Mouse (Mus musculus) brain, adult 2 months (tissue): ENCODE measurements around the gene Gp1ba.

Source experiments
- DNase-seq: peaks from one replicate; pipeline ENCODE4 v3.0.0; 2011; ENCODE audit warnings: low read depth, low spot score

The Gp1ba gene

DNA sequence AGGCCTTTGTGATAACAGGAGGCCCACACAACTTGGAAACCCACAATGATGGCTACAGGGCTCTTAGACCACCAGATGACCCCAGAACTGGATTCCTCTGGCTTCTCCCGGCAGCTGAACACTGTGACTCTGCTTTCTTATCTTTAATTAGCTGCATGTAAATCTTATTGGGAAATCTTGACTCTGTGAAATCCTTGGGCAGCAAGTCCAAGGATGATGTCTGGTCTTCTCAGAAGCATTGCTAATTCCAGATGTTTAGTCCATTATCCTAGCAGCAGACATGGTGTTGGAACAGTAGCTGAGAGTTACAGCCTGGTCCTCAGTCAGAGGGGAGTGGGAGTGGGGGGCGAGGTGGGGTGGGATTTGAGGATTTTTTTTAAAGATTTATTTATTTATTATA, 10.5 kb upstream of the Gp1ba start:
- no peak for DNase-seq

DNA sequence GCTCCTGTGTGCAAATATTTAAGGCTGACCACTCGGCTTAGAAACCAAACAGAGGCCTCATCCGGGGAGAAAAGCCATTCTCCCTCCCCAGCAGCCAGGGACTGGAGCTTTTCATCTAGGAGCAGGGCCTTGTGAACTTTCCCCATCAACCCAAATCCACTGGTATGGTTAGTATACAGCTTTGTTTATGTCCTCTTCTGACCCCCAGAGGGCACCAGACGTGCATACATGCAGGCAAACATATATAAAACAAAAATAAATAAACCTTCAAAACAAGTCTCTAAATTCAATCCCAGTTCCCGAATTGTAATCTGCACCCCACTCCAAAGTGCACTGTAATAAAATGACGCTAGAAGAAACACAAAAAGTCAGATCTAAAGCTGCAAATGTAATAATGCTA, 9.4 kb upstream of the Gp1ba start:
- no peak for DNase-seq

DNA sequence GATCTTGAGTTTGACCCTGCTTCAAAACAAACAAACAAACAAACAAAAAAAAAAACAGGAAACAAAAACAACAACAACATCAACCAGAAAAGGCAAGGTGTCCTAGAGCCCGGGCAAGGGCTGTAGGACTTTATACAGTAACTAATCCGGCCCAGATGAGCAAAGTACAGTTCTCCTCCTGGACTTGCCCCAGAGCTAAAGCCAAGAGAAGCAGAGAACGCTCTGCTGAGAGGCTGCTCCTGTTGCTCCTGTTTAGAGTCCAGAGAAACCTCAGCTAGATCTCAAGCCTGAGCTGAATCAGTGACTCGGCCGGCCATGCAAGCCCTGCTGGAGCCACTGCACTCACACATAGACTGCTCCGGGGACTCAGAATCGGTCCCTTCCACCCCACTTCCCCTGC, 8.8 kb upstream of the Gp1ba start:
- DNase-seq, result no peak

DNA sequence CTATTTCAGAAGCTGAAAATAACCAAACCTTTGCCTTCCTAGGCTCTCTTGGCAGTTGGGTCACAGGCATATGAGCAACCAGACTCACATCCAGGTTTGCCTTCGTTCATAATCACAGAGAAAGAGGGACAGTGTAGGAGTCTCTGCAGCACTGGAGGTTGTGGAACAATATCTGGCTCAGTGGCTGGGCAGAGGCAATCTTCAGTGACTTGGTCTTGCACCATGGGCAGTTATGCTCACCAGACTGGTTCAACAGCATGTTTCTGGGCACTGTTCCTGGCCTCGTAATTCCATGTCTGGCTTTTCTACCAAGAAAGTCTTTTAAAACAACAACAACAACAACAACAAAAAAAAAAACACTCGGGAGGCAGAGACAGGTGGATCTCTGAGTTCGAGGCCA, 3.3 kb upstream of the Gp1ba start:
- no peak for DNase-seq

DNA sequence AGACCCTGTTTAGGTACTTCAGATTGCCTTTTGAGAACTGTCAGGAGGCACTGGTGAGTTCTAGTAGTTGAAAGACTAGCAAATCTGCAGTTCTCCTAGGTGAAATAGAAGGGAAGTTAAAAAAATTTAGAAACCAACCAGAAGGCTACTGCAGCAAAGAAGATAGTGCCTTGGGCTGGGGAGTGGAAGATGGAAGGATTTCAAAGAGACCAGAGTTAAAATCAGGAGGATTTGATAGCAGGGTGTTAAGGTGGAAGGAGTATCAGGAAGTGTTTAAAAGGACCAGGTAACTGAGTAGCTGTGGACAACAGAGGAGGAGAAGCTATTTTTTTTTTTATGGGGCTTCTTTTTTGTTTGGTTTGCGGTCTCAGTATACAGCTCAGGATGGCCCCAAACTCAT, 1.2 kb upstream of the Gp1ba start:
- DNase-seq, result no peak

DNA sequence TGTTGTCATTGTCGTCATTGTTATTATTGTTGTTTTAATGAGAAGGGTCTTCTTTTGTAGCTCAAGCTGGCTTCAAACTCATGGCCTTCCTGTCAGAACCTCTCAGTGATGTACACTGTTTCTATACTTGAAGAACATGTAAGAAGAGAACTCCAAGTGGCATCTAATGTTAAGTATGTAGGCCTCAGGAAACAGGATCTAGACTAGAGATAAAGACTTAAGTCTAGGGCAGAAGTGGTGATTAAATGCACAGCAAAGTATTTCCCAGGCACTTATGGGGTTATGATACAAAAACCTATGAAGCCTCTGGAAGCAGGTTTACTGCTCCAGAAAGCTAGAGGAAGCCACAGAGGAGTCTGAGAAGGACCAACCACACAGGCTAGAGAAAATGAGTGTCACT, 629 bp upstream of the Gp1ba start:
- DNase-seq, result no peak

DNA sequence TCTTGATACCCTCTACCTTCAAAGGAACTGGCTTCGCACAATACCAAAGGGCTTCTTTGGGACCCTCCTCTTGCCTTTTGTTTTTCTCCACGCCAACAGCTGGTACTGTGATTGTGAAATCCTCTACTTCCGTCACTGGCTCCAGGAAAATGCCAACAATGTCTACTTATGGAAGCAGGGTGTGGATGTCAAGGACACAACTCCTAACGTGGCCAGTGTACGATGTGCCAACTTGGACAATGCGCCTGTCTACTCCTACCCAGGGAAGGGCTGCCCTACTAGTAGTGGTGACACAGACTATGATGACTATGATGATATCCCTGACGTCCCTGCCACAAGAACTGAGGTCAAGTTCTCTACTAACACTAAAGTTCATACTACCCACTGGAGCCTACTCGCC, 1.1 kb downstream of the Gp1ba start:
- no peak for DNase-seq

DNA sequence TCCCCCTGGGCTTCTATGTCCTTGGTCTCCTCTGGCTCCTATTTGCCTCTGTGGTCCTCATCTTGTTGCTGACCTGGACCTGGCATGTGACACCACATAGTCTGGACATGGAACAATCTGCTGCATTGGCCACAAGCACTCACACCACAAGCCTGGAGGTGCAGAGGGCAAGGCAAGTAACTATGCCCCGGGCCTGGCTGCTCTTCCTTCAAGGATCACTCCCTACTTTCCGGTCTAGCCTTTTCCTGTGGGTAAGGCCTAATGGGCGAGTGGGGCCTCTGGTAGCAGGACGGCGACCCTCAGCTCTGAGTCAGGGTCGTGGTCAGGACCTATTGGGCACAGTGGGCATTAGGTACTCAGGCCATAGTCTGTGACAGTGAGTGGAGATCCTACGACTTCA, 2.3 kb downstream of the Gp1ba start:
- no peak for DNase-seq

DNA sequence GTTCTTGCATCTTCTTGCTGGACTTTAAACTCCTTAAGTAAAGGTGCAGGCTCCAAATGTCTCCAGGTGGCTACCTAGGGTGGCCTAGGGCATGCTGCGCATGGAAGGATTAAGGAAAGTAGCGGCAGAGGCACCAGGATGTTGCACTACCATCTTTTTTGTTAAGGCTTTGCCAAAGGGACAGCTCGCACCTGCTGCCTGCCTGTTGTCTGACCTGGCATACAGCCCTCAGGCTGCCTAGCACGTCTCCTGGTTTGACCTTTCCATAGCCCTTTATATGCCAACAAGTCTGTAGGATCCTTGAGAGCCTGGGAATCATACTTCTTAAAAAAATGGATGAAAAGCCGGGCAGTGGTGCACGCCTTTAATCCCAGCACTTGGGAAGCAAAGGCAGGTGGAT, 4.1 kb downstream of the Gp1ba start:
- DNase-seq, result no peak

DNA sequence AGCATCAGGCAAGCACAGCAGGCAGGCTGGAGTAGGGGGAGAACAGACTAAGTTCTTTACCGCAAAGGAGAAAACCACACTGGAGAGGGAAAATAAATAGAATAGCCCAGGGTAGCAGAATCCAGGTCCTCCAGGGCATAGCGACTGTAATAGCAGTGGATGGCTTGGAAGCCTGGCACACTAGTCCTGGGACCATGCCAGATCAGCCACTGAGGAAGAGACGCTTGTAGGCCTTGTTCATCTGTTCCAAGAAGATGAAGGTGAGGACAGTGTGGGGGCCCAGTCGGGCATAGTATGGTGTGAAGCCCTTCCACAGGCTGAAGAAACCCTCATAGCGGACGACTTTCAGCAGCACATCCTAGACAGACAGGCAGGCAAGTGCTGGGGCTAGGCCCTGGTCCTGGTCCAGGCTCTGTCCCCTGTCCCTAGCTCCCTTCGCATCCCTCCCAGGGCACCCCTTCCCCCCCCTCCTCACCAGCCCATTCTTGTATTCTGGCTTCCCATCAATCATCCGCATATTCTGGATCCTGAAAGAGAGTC, 5.7 kb downstream of the Gp1ba start:
- DNase-seq, result no peak

DNA sequence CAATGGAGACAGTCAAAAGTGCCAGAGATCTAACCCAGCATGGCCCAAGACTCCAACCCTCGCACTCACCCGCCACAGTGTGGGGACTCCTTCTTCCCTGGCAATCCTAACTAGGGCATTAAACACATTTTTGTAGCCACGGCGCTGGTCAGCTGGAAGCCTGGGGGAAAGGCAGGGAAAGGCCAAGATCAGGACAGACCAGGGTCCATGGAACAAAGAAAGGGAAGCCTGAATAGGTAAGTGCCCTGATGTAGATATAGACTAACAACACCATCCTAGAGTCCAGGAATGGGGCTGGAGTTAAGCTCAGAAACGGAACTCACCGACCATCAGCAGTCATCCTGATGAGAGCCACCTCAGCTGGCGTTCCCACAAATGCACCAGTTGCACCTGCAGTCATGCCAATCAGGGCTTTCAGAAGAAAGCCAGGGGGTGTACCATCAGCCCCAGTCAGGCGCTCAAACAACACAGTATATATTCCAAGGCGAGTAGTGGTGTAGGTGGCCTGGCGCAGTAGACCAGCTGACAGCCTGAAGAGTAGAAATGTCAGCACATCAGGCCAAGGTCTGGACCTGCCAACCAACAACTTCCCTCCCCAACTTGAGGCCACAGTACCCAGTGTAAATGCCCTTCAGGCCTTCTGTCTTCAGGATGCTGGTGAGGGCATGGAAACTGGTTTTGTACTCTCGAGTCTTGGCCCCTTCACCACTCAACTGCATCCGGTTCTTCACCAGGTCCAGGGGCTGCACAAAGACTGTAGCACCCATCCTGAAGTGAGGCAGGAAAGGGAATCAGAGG, 6.7 kb downstream of the Gp1ba start:
- no peak for DNase-seq

DNA sequence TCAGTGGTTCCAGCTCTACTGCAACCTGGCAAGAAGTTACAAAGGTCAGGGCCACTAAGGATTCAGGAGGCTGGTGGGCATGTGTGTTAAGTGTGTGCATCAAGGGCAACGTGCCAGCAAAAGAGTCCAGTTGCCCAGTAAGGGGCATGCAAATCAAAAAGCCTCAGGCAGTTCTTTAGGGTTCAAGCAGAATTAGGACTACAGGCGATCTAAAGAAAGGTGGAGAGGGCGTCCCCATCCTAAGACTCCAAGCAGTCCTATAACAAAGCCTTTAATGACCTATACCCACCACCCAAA, 7.3 kb downstream of the Gp1ba start:
- no peak for DNase-seq

DNA sequence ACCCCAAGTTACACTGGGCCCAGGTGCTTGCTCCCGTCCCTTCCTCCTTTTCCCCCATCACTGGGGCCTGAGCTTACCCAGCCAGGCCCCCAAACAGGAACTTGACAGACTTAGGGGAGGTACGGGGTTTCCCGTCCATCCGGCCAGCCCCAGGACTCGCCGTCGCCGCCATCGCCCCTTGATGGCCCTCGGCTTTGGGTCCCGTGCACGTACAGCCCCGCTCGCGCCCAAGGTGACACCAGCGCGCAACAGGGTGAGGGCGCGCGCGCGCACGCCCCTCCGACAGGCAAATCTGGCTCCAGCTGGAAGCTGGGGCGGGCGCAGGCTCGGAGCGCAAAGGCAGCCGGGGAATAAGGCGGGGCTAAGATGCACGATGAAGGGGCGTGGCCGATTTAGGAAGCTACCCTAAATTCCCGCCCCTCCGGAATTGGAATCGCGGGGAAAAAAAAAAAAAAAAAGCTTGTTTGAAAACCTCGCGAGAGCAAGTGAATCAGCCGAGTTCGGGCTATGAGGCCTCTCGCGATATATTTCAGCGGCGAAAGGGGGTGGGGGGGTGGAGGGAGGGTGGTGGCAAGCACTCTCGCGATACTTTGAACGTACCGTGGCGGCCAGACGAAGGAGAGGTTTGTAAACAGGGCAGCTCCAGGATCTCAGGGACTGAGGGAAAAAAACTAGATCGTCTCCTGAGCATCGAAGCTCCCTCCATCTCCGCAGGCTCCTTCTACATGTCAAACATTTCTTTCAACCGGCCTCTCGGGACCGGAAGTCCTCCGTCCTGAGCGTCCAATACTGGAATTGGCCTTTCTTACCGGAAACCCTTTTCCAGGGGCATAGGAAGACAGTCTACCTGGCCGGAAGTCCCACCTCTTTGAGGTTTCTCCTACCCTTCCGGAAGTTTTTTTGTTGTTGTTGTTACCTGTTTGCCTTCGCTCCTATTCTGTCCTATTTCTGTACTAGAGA, 8.0 kb downstream of the Gp1ba start, which contains the start of the genes Rnf167 and Slc25a11:
Rnf167 (plus strand) TSS at position 545 of the 960 bp plus-strand sequence.
Slc25a11 (minus strand) TSS at position 789 of the 960 bp plus-strand sequence.
- DNase-seq, result peak; percentile 100

DNA sequence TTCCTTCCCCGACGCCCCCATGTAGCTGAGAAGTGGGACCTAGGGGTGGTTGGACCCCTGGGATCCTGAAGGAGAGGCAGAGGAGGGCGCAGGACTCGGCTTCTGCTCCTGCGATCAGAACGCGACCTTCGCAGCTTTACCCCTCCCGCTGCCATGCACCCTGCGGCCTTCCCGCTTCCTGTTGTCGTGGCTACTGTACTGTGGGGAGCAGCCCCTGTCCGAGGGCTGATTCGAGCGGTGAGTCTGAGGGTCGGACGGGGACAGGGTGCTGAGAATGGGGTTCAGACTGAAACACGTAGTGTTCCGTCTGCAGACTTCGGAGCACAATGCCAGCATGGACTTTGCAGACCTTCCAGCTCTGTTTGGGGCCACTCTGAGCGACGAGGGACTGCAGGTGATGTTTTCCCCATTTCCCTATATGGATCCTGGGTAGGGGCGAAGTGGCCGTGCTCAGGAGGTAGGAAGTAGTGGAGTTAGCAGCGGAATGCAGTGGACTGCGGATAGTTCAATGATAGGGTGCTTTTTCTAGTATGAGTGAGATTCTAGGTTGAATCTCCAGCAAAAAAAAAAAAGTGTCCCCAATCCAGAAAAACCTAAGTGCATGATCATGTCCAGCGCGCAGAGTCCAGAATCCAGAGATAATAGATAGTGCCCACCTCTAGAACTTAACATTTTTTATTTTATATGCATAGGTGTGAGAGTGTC, 8.9 kb downstream of the Gp1ba start:
- no peak for DNase-seq

DNA sequence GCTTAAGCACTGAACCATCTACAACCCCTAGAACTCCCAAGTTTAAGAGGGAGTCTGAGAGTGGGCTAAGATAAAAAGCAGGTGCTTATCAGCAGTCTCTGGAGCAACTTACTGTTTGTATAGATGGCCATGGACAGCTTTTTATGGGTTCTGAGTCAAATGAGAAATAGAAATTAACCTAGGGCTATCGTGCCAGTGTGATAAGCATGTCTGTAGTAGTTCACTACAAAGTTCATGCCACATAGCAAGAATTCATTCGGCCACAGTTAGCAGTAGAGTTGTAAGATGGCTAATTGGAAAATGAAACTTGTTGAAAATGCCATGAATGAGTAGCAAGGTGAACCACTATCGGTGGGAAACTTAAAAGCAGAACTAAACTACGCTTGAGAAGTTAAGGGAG, 9.6 kb downstream of the Gp1ba start:
- no peak for DNase-seq

DNA sequence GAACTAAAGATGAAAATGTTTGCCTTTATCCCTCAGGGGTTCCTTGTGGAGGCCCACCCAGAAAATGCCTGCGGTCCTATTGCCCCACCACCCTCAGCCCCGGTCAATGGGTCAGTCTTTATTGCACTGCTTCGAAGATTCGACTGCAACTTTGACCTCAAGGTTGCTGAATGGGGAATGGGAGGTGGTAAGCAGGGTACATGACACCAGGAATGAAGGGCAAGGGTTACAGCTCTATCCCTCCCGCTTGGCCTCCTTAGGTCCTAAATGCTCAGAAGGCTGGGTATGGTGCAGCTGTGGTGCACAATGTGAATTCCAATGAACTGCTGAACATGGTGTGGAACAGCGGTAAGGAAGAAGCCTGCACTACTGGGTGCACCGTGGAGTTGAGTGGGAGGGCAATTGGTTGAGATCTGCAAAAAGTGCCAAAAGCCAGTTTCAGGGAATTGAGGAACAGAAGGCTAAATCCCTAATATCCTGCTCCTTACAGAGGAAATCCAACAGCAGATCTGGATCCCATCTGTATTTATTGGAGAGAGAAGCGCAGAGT, 10.3 kb downstream of the Gp1ba start:
- no peak for DNase-seq

DNA sequence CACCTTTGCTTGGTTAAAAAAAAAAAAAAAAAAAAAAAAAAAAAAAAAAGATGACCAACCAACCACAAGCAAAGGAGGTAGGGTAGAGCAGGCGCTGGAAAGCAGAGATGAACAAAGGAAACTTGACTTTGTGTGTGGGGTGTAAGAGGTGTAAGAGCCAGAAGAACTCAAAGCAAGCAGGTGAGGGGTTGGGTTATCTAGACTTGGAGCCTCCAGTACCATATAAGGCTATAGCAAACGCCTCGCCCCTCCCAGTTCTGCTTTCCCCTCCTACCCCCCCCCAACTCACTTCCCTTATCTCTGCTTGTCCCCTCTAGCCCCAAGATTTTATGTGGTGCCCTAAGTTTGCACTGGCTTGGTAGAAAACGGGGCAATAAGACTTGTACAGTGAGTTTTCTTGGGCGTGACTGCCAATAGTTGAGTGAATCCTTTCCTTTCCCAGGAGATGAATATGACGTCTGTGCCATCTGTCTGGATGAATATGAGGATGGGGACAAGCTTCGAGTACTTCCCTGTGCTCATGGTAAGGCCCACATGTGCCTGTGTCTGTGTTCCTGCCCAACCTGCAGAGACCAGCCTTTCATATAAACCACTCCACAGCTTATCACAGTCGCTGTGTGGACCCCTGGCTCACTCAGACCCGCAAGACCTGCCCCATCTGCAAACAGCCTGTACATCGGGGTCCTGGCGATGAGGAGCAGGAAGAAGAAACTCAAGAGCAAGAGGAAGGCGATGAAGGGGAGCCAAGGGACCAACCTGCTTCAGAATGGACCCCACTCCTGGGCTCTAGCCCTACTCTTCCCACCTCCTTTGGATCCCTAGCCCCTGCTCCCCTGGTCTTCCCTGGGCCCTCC, 11.6 kb downstream of the Gp1ba start:
- DNase-seq, result no peak

DNA sequence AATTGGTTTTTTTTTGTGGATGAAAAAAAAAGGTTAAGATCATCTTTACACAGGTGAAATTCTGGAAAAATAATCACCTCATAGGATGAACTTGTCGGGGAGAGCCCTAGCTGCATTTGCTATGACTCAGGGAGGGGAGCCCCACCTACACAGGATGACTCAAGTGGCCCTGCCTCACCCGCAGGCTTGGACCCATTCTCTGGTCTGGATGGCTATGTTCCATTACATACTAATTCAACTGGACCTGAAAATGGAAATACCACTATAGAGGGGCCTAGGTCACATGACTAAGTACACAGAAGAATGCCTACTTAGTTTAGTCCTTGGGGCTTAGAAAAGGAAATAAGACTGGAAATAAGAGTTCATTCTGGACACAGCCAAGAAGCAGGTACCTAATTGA, 12.5 kb downstream of the Gp1ba start:
- DNase-seq, result no peak

DNA sequence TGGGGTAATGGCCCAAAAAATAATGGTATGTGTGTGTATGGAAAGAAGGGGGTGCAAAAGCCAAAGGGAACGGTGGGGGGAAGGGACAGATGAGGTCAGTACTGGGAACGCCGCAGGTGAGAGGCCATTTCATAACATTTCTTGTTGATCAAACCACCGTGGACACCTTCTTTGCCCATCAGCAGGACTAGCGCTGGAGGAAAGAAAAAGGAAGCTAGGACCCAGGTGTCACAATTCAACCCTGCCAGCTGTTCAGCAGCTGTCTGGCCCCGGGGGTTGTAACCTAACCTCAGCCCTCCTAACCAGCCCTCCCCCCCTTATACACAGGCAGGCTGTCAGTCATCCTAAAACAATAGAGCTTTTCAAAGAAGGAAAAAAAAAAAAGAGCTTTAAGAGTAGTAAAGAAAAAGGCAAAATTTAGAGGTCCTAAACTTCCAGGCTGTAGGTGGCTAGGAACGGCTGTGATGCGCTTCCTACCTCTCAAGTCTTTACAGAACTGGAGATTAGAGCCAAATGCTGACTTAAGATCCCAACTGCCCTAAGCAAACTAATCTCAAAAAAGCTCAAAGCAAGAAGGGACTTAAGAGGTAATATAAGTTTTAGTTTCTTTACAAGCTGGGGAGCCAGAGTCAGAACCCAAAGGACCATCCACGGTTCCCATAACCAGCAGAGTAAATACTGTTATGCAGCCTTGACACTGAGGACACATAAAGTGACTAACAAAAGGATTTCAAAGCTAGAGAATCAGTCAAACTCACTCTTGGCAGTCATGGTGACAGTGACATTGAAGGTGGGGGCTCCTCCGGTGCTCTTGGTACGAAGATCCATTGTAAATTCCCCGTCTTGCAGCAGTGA, 13.3 kb downstream of the Gp1ba start:
- DNase-seq, result no peak

DNA sequence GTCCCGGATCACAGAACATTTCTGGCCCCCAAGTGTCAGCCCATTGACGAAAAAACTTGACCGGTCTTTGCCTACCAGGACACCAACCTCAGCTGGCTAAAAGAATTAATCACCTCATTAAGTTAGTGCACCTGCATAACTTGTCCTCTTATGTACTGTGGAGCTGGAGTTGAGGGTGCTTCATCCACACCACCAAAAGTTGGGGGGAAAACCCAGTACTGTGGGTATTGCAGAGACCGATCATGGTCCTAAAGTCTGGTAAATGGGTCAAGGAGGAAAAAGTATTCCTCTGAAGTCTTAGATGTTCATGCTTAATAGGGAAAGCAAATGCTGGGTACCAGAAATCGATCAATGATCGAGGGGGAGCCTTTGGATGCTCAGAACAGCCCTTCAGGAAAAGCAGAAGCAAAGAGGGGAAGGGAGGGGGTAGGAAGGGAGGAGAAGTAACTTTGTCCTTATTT, 14.0 kb downstream of the Gp1ba start:
- no peak for DNase-seq
